29 mouse cellular contexts compared by ENCODE assay signal in genomic region chr14:33280921-33281320, GRCm38 (mm10).
A peak's percentile ranks its signal among the peaks of the same experiment; 100 is the strongest.
DNase-seq lines count a peak whose midpoint lies in the region; ATAC-seq lines count a peak whose summit lies in the region.
"Had no signal": no experiment of that assay in that cellular context is flagged by ENCODE, and none has a peak within 500 bp of the region (broad histone marks: within the 10 kb centered on the region; RNA-seq: fewer than 3 reads in every experiment).

No protein-coding gene starts in this region.

- peaks cover 15% of the 10 kb centered on the region for H3K4me1 ChIP-seq in heart, embryonic 10.5 days
- no peaks in the 10 kb centered on the region for H3K4me1 ChIP-seq in lung, embryonic 16.5 days (replicated peaks; ENCODE audit: control insufficient read depth, insufficient read depth, low read length)
- H3K4me1 ChIP-seq: hindbrain, embryonic 10.5 days; hindbrain, embryonic 15.5 days; kidney, embryonic 15.5 days; liver, embryonic 15.5 days; midbrain, embryonic 15.5 days had no signal

- H3K4me3 ChIP-seq in heart, embryonic 10.5 days, result no peak overlapping the region
- H3K4me3 ChIP-seq in lung, embryonic 16.5 days (ENCODE audit: low read length), result no peak overlapping the region
- H3K4me3 ChIP-seq: erythroblast, embryonic 14.5 days; gastrocnemius, adult 2 months; hindbrain, embryonic 10.5 days; hindbrain, embryonic 15.5 days; kidney, embryonic 15.5 days; liver, embryonic 15.5 days; midbrain, embryonic 15.5 days had no signal

- no peaks in the 10 kb centered on the region for H3K9me3 ChIP-seq in heart, embryonic 10.5 days
- H3K9me3 ChIP-seq in lung, embryonic 16.5 days (ENCODE audit: control insufficient read depth, low read length), result no peaks in the 10 kb centered on the region
- H3K9me3 ChIP-seq: hindbrain, embryonic 10.5 days; hindbrain, embryonic 15.5 days; kidney, embryonic 15.5 days; liver, embryonic 15.5 days; midbrain, embryonic 15.5 days had no signal

- peak; percentile 97 for DNase-seq in heart, adult 11 months
- DNase-seq in heart, embryonic 10.5 days (ENCODE audit: low spot score), result no peak
- DNase-seq in lung, adult 18-20 months, result no peak
- peak; percentile 50 to 59 for DNase-seq in heart, adult 9 months (ENCODE audit: low spot score in 2 of 2)
- DNase-seq in heart, postnatal 4 days, result peak; percentile 41
- no peak for DNase-seq in layer of hippocampus, postnatal 10 days (ENCODE audit: low spot score in 2 of 2)
- no peak for DNase-seq in right cerebral cortex, postnatal 25 days
- DNase-seq: adrenal gland, adult 2 months; adrenal gland, postnatal 36 days; cerebellum, adult 18-20 months; cerebellum, postnatal 10 days; gastrocnemius, adult 2 months; gastrocnemius, postnatal 36 days; kidney, adult 11 months; layer of hippocampus, adult 9-11 months; liver; thymus, adult 2 months; thymus, postnatal 4 days had no signal

- H3K27ac ChIP-seq in heart, embryonic 10.5 days, result no peak overlapping the region
- H3K27ac ChIP-seq in lung, embryonic 16.5 days (ENCODE audit: low read length), result no peak overlapping the region
- H3K27ac ChIP-seq: gastrocnemius, adult 2 months; hindbrain, embryonic 10.5 days; hindbrain, embryonic 15.5 days; kidney, embryonic 15.5 days; liver, embryonic 15.5 days; midbrain, embryonic 15.5 days had no signal

- no peak overlapping the region for H3K4me2 ChIP-seq in lung, embryonic 16.5 days (ENCODE audit: low read depth, low read length)
- H3K4me2 ChIP-seq: hindbrain, embryonic 15.5 days; kidney, embryonic 15.5 days; liver, embryonic 15.5 days; midbrain, embryonic 15.5 days had no signal

- peak; percentile 28; the same call in 1 of the 2 replicates for ATAC-seq in lung, embryonic 16.5 days (ENCODE audit: low read depth)
- ATAC-seq: activated CD4-positive, CD25-positive, alpha-beta regulatory T cell, adult 4 months; forebrain, embryonic 16.5 days; inflammation-experienced regulatory T-cells, adult 6 months; midbrain, embryonic 15.5 days had no signal

- H3K9ac ChIP-seq in lung, embryonic 16.5 days (ENCODE audit: low read length), result no peak overlapping the region
- H3K9ac ChIP-seq: hindbrain, embryonic 15.5 days; kidney, embryonic 15.5 days; liver, embryonic 15.5 days; midbrain, embryonic 15.5 days had no signal

- H3K27me3 ChIP-seq in heart, embryonic 10.5 days (ENCODE audit: insufficient read depth, poor library complexity, severe bottlenecking), result peaks cover 8% of the 10 kb centered on the region; the same call in 1 of the 2 replicates
- H3K27me3 ChIP-seq in lung, embryonic 16.5 days (ENCODE audit: control insufficient read depth, insufficient read depth, low read depth, low read length), result no peaks in the 10 kb centered on the region
- H3K27me3 ChIP-seq: CH12.LX; hindbrain, embryonic 15.5 days; kidney, embryonic 15.5 days; liver, embryonic 15.5 days; midbrain, embryonic 15.5 days had no signal

- H3K36me3 ChIP-seq in heart, embryonic 10.5 days, result no peaks in the 10 kb centered on the region
- H3K36me3 ChIP-seq in lung, embryonic 16.5 days (ENCODE audit: control insufficient read depth, insufficient read depth, low read length), result no peaks in the 10 kb centered on the region
- H3K36me3 ChIP-seq: hindbrain, embryonic 10.5 days; hindbrain, embryonic 15.5 days; kidney, embryonic 15.5 days; liver, embryonic 15.5 days; midbrain, embryonic 15.5 days had no signal

- 82% methylated on average over 2 of the region's 2 CpGs for WGBS in heart, embryonic 10.5 days
- WGBS in lung, embryonic 16.5 days, result 84% methylated on average over 2 of the region's 2 CpGs

Comparison
In these comparisons a context has a peak if more than half of its experiments do, and no peak if none do; other contexts are left out.
1. DNase-seq: peak in heart, adult 11 months (single experiment), heart, adult 9 months (2 of 2) and heart, postnatal 4 days (single experiment); none in heart, embryonic 10.5 days (single experiment), lung, adult 18-20 months (0 of 2), layer of hippocampus, postnatal 10 days (0 of 2) and right cerebral cortex, postnatal 25 days (single experiment).